Mouse (Mus musculus) stomach, embryonic 14.5 days (tissue): ENCODE results near the gene Zfp810. TPM values are rescaled to one million over a fixed set of nuclear protein-coding genes. Genes with fewer than 3 reads are reported as not detected.

Experiments
- polyA plus RNA-seq: library from polyadenylated mRNA; unstranded; fragments of >200 nt; fragmentation: Nextera tagmentation; extraction: Ambion mirVana; gene quantifications from 2 replicates; pipeline ENCODE4 v1.2.1, GENCODE M21; 2014

Gene Zfp810
- polyA plus RNA-seq, 1 experiment from 2014 or later, result 21.1 TPM

Other genes with a start within 250 kb of the Zfp810 start
- gene Gm49318, start 236.4 kb downstream of the Zfp810 start, polyA plus RNA-seq, result not detected in 2 replicates
- gene Zfp653, start 236.3 kb downstream of the Zfp810 start, polyA plus RNA-seq, result 11.4 and 14.5 TPM in 2 replicates
- gene Ecsit, start 222.2 kb downstream of the Zfp810 start, polyA plus RNA-seq, result 35.4 and 39.0 TPM in 2 replicates
- gene Cnn1, start 208.4 kb downstream of the Zfp810 start, polyA plus RNA-seq, result 443 and 466 TPM in 2 replicates
- gene Elof1, start 190.5 kb downstream of the Zfp810 start, polyA plus RNA-seq, result 180 and 190 TPM in 2 replicates
- 10.7 and 10.8 TPM in 2 replicates for gene Acp5, start 171.9 kb downstream of the Zfp810 start, polyA plus RNA-seq
- 92.9 and 94.3 TPM in 2 replicates for gene Pigyl, start 150.8 kb downstream of the Zfp810 start, polyA plus RNA-seq
- 1.4 and 1.7 TPM in 2 replicates for gene Zfp872, start 119.6 kb downstream of the Zfp810 start, polyA plus RNA-seq
- 37.2 and 40.7 TPM in 2 replicates for gene Zfp809, start 81.9 kb downstream of the Zfp810 start, polyA plus RNA-seq
- gene Zfp599, start 47.8 kb downstream of the Zfp810 start, polyA plus RNA-seq, result 5.4 and 5.9 TPM in 2 replicates
- 64.0 and 64.7 TPM in 2 replicates for gene Anln, start 81.5 kb upstream of the Zfp810 start, polyA plus RNA-seq
- 5.9 and 6.2 TPM in 2 replicates for gene 9530077C05Rik, start 103.9 kb upstream of the Zfp810 start, polyA plus RNA-seq
- gene Gm17545, start 146.6 kb upstream of the Zfp810 start, polyA plus RNA-seq, result not detected in 2 replicates
- 79.1 and 84.9 TPM in 2 replicates for gene Rp9, start 162.1 kb upstream of the Zfp810 start, polyA plus RNA-seq
- gene Bbs9, start 168.1 kb upstream of the Zfp810 start, polyA plus RNA-seq, result 16.0 and 16.2 TPM in 2 replicates